Comparison of ENCODE assay signal across 1 mouse cellular context in the genomic region with DNA sequence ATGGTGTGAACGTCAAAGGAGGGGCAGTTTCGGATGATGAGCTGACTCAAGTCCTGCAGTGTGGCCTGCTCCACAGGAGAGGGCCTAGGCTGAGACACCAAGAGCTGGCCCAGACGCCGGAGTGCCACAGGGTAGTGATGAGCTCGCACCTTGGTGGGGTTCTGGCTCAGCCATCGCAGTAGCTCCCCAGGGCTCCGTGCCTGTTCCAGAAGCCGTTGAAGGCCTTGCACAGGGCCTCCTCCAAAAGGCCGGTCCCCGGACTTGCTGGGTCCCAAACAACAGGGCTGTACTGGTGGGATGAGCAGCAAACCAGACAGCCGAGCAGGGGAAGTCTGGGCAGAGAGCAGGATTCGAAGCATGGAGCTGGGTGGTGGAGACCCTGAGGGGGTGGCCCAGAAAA.
TF ChIP-seq lines count a peak whose summit lies in the region.

No protein-coding gene starts in this region.

TF ChIP-seq in MEL, 35 proteins besides CTCF, POLR2A, EP300 and RAD21:
- TF ChIP-seq ZMIZ1 (IDR thresholded peaks at IDR 0.05; ENCODE audit: low read depth, low read length), result no peak
- TF ChIP-seq MAX (IDR thresholded peaks at IDR 0.05; ENCODE audit: low read length), result no peak
- no peak for TF ChIP-seq E2F4 (IDR thresholded peaks at IDR 0.05; ENCODE audit: borderline replicate concordance, low read depth, low read length)
- no peak for TF ChIP-seq NELFE (IDR thresholded peaks at IDR 0.05; ENCODE audit: low read depth, low read length)
- no peak for TF ChIP-seq SIN3A (IDR thresholded peaks at IDR 0.05; ENCODE audit: low read length)
- no peak for TF ChIP-seq USF1 (IDR thresholded peaks at IDR 0.05; ENCODE audit: low read depth, low read length)
- no peak for TF ChIP-seq CHD1 (IDR thresholded peaks at IDR 0.05; ENCODE audit: low read depth, low read length)
TF ChIP-seq in MEL: peak in this region for 0.
